Mouse (Mus musculus): ENCODE data around the gene 2410131K14Rik. TPM values are rescaled to one million over a fixed set of nuclear protein-coding genes. Genes with fewer than 3 reads are reported as not detected.

Gene 2410131K14Rik
- polyA plus RNA-seq, 1 experiment from 2014 or later, result 9.3 TPM

DNA sequence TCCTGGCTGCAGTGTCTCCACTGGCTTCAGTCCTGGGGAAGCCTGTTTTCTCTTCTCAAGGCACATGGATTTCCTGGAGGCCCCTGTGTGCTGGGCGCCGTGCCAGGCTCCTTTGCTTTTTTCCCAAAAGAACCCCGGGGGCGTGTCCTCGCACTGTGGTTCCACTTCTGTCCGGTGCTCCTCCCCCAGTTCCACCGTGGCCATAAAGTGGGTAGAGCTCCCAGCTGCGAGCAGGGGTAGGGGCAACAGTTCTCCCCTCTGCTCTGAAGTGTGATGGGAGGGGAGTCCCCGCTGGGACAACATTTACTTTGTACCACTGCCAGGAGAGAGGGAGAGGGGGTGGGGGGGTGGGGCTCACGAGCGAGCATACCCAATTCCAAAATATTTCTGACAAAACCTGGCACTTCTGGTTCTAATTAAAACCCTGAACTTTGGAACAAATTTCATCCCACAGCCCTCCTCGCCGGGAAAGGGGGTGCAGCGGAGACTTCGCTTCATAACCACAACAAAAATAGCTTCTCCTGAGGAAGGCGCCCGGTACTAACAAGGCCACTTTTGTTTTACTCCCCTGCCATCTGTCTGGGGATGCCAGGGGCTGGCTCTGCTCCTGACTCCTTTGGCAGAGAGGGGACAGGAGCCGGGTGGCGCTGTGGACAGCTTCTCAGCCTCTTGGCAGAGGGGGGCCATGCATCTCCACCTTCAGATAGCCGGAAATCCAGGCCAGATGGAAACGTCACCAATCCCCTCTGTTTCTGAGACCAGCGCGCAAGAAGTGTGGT is 49.2 kb downstream of the 2410131K14Rik start:
- no peaks in the 10 kb centered on the region for H3K36me3 ChIP-seq
- H3K4me2 ChIP-seq, result peak overlapping the region; percentile 36
- peak overlapping the region; percentile 17 for H3K4me3 ChIP-seq
- H3K27ac ChIP-seq, result peak overlapping the region; percentile 94
- H3K9ac ChIP-seq, result no peak overlapping the region
- WGBS, result 10% methylated on average over 23 of the region's 23 CpGs
- H3K4me1 ChIP-seq, result peaks cover 61% of the 10 kb centered on the region
- H3K27me3 ChIP-seq, result no peaks in the 10 kb centered on the region
- no peaks in the 10 kb centered on the region for H3K9me3 ChIP-seq
- peak; percentile 93 for ATAC-seq (ENCODE audit: insufficient number of reproducible peaks, low FRiP score, low TSS enrichment, low read depth)

DNA sequence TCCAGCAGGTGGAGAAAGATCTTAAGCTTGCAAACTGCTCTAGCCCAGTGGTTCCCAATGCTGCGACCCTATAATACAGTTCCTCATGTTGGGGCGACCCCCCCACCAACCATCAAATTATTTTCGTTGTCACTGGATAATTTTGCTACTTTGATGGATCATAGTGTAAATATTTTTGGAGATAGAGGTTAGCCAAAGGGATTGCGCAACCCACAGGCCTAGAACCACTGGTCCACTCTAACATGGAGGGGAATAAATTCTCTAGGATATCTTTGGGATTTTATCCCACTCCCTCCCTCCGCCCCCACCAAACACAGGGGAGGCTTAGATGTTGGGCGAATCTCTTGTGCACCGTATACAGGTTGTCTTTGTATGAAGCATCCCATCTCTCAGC is 49.8 kb downstream of the 2410131K14Rik start:
- H3K4me1 ChIP-seq, result peaks cover 60% of the 10 kb centered on the region
- H3K4me3 ChIP-seq, result no peak overlapping the region
- peak overlapping the region; percentile 94 for H3K27ac ChIP-seq
- ATAC-seq (ENCODE audit: insufficient number of reproducible peaks, low FRiP score, low TSS enrichment, low read depth), result no peak
- peak overlapping the region; percentile 36 for H3K4me2 ChIP-seq
- no peaks in the 10 kb centered on the region for H3K27me3 ChIP-seq
- H3K36me3 ChIP-seq, result no peaks in the 10 kb centered on the region
- H3K9me3 ChIP-seq, result no peaks in the 10 kb centered on the region
- H3K9ac ChIP-seq, result no peak overlapping the region
- WGBS, result 70% methylated on average over 7 of the region's 7 CpGs

DNA sequence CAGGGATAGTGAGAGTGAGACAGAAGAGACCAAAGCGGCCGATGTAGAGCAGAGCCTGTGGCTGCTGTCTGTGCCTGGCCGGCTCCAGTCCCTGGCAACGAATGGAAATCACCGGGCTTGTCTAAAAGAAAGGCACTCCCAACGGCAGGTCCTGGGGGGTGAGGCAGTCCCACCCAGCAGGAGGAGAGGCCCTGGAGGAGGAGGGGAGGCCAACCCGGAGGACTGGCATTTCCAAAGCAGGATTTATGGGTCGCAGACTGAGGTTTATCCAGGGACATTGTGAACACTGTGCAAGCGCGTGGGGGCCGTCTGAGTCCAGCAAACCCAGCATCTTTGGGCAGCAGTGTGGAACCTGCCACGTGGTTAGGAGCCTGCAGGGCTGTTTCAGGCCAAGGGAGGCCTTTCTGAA is 52.3 kb downstream of the 2410131K14Rik start:
- H3K4me1 ChIP-seq, result peaks cover 55% of the 10 kb centered on the region
- no peaks in the 10 kb centered on the region for H3K27me3 ChIP-seq
- H3K9ac ChIP-seq, result no peak overlapping the region
- no peak overlapping the region for H3K4me2 ChIP-seq
- no peaks in the 10 kb centered on the region for H3K36me3 ChIP-seq
- H3K9me3 ChIP-seq, result no peaks in the 10 kb centered on the region
- H3K4me3 ChIP-seq, result no peak overlapping the region
- WGBS, result 21% methylated on average over 12 of the region's 12 CpGs
- H3K27ac ChIP-seq, result peak overlapping the region; percentile 22; the same call in 1 of the 2 replicates
- no peak for ATAC-seq (ENCODE audit: insufficient number of reproducible peaks, low FRiP score, low TSS enrichment, low read depth)

- WGBS, result 50% methylated on average over 11 of the region's 11 CpGs
- Histone ChIP-seq H3K4me3 (no peak overlapping the region), H3K9ac (0 out of 2 replicates have a peak overlapping the region, but pooled peaks have one; percentile 5), H3K27me3 (no peaks in the 10 kb centered on the region), H3K36me3 (no peaks in the 10 kb centered on the region), H3K27ac (peak overlapping the region; percentile 54), H3K4me2 (no peak overlapping the region), H3K4me1 (peaks cover 45% of the 10 kb centered on the region), H3K9me3 (no peaks in the 10 kb centered on the region)
- no peak for ATAC-seq (ENCODE audit: insufficient number of reproducible peaks, low FRiP score, low TSS enrichment, low read depth)
These were observed 54.8 kb downstream of the 2410131K14Rik start for GRCm38 (mm10) chr5:118299720-118300400.

DNA sequence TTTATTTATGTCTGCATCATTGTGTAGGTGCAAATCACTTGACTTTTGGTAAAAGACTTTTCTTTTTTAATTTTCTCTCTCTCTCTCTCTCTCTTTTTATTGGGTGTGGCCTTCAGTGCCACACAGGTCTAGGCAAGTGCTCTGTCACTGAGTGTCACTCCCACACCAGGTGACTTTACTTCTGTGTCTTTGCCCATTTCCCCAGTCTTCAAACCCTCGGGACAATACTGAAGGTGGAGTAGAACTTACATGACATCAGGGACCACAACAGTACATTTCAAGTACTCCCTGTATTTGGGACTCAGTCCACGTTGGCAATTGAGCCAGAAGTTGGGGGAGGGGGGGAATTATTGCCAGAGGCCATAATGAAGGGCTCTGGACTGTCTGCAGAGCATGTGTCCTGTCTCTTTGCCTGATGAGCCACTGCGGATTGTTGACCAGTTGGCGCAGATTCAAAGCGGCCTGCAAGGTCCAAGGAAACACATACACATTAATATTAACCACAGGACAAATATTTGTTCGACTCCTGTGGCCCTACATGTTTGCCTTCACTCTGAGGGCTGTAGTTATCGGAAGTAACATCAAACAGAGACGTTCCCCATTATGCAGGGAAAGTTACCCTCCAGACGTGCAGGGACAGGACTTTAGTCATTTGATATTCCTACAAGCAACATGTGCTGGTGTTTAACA is 57.6 kb downstream of the 2410131K14Rik start:
- H3K4me1 ChIP-seq, result peaks cover 36% of the 10 kb centered on the region

GRCm38 (mm10) chr5:118304970-118305618 is 60.1 kb downstream of the 2410131K14Rik start:
- WGBS, result 77% methylated on average over 19 of the region's 19 CpGs
- H3K27ac ChIP-seq, result no peak overlapping the region
- H3K4me2 ChIP-seq, result no peak overlapping the region
- H3K27me3 ChIP-seq, result no peaks in the 10 kb centered on the region
- H3K4me3 ChIP-seq, result no peak overlapping the region
- no peak for ATAC-seq (ENCODE audit: insufficient number of reproducible peaks, low FRiP score, low TSS enrichment, low read depth)
- no peak overlapping the region for H3K9ac ChIP-seq
- no peaks in the 10 kb centered on the region for H3K36me3 ChIP-seq
- no peaks in the 10 kb centered on the region for H3K9me3 ChIP-seq
- H3K4me1 ChIP-seq, result peaks cover 21% of the 10 kb centered on the region

More for the DNA sequence above, 57.6 kb downstream of the 2410131K14Rik start:
- Histone ChIP-seq H3K36me3 (no peaks in the 10 kb centered on the region), H3K27ac (no peak overlapping the region), H3K27me3 (no peaks in the 10 kb centered on the region), H3K4me2 (no peak overlapping the region), H3K9me3 (no peaks in the 10 kb centered on the region), H3K4me3 (no peak overlapping the region), H3K9ac (no peak overlapping the region)
- 48% methylated on average over 9 of the region's 9 CpGs for WGBS
- ATAC-seq (ENCODE audit: insufficient number of reproducible peaks, low FRiP score, low TSS enrichment, low read depth), result no peak

DNA sequence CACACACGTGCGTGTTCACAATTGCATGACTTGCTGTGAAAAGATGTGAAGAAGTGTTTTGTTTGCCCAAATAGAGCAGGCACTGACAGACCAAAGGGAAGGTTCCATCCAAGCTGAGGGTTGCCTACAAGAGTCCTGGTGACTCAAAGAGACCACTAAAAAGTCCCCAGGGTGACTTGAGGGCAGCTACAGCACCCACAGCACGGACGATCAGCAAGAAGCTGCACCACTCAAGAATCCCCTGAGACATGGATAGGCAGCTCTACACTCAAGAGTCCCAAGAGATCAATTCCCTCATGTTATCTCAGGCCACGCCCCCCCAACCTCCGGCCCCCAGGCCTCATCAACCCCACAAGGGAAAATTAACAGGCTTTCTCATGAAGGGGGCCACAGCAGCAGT is 65.4 kb downstream of the 2410131K14Rik start:
- no peak for ATAC-seq (ENCODE audit: insufficient number of reproducible peaks, low FRiP score, low TSS enrichment, low read depth)
- Histone ChIP-seq H3K27me3 (no peaks in the 10 kb centered on the region), H3K4me3 (no peak overlapping the region), H3K4me2 (no peak overlapping the region), H3K27ac (no peak overlapping the region), H3K9me3 (no peaks in the 10 kb centered on the region), H3K4me1 (peaks cover 7% of the 10 kb centered on the region), H3K9ac (no peak overlapping the region), H3K36me3 (no peaks in the 10 kb centered on the region)
- 83% methylated on average over 6 of the region's 6 CpGs for WGBS

- no peak overlapping the region for H3K4me3 ChIP-seq
- WGBS, result 42% methylated on average over 10 of the region's 10 CpGs
- no peaks in the 10 kb centered on the region for H3K27me3 ChIP-seq
- H3K9me3 ChIP-seq, result no peaks in the 10 kb centered on the region
- H3K36me3 ChIP-seq, result no peaks in the 10 kb centered on the region
- H3K4me1 ChIP-seq, result peaks cover 11% of the 10 kb centered on the region
- no peak overlapping the region for H3K27ac ChIP-seq
- no peak overlapping the region for H3K4me2 ChIP-seq
- ATAC-seq (ENCODE audit: insufficient number of reproducible peaks, low FRiP score, low TSS enrichment, low read depth), result no peak
- H3K9ac ChIP-seq, result no peak overlapping the region
These were observed 66.2 kb downstream of the 2410131K14Rik start for GRCm38 (mm10) chr5:118311251-118311650.

GRCm38 (mm10) chr5:118313766-118314165 is 68.7 kb downstream of the 2410131K14Rik start:
- no peak overlapping the region for H3K4me2 ChIP-seq
- no peaks in the 10 kb centered on the region for H3K36me3 ChIP-seq
- no peak overlapping the region for H3K4me3 ChIP-seq
- peaks cover 23% of the 10 kb centered on the region for H3K4me1 ChIP-seq
- no peaks in the 10 kb centered on the region for H3K27me3 ChIP-seq
- H3K27ac ChIP-seq, result no peak overlapping the region
- no peak for ATAC-seq (ENCODE audit: insufficient number of reproducible peaks, low FRiP score, low TSS enrichment, low read depth)
- no peaks in the 10 kb centered on the region for H3K9me3 ChIP-seq
- no peak overlapping the region for H3K9ac ChIP-seq
- 90% methylated on average over 6 of the region's 6 CpGs for WGBS

Data from limb, embryonic 15.5 days (tissue).